Mouse (Mus musculus) mesoderm, embryonic 11.5 days (tissue): Measurements from ENCODE around the gene Sf3b1.
"Not testable (repeated sequence)": the region's sequence is repeated elsewhere in the genome, so short reads cannot be mapped to it uniquely, and the experiment has no call there.

ENCODE experiments used
- DNase-seq: peaks from one replicate; pipeline ENCODE4 v3.0.0-alpha.2; 2012; ENCODE audit warnings: low read depth, low spot score

The Sf3b1 gene

DNA sequence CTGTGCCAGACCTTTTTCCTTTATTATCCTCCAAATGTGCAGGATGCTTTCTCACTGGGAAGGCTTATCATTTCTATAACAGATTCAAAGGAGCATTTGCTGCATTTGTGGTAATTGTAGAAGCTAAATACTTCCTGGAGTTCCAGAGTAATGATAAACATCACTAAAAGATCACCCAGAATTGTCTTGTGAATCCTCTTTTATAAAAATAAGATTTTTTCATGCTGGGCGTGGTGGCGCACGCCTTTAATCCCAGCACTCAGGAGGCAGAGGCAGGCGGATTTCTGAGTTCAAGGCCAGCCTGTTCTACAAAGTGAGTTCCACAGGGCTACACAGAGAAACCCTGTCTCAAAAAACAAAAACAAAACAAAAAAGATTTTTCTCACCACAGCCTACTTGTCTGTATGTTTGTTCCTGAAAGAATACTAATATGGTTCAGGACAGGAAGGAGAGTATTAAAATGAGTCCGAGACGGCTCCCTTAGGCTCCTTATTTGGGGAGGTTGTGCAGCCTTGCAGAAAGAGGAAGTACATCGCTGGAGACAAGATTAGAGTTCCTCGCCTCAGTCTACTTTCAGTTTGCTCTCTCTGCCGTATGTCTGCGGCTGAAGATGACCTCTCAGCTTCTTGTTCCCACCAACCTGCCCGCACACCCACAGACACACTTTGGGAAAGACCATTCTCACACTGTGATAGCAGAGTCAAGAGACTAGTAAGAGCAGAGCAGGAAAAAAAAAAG is 1.4 kb upstream of the Sf3b1 start:
- no peak for DNase-seq

DNA sequence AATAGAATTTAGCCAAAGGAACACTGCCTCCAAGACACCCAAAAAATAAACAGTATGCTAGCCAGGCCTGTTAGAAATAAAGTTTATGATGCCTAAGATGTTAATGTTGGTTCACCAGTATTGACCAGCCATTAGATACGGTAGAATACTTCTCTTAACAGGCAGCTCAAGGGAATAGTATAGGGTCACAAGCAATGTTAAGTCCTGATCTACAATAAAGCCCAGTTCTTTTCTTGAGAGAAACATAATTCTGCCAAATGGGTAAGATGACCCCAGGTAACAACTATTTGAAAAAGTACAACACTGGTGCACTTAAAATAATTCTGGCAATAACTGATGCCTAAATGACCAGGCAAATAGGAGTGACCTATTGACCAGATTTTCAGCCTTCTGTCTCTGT is 685 bp upstream of the Sf3b1 start:
- no peak for DNase-seq

DNA sequence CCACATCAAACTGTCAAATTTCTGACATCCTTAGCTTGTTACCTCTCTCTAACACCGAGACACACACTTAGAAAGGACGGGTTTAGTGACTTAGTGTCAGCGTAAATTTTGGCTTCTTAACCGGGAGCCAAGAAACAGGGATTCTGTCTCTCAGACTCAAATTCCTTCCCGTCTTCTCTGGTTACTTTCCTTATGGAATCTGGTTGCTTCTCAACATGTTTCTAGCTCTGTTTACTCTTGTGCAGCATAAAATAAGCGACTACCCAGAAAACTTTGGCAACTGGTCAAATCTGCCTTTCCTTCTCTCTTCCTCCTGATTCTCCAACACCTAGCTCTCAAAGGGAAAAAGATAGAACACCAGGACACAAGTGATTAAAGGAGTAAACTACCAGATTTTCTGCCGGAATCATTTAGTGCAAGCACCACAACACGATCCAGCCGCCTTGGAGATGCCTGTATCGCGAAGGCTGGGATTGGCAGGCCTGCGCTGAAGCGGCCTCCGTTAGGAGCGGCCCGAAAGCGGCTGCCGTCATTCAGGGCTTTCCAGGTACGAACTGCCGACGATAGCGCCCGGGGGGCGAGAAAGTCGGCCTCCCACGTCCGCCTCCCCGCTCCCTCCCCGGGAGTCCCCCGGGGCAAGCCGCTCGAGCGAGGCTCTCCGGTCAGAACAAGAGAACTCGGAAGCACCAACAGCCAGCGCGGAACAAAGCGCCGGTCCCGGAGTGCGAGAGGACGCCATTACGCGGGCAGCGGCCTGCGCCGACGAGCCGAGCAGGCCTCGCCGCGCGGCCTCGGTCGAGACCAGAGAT is 633 bp downstream of the Sf3b1 start:
- DNase-seq = peak; percentile 30

DNA sequence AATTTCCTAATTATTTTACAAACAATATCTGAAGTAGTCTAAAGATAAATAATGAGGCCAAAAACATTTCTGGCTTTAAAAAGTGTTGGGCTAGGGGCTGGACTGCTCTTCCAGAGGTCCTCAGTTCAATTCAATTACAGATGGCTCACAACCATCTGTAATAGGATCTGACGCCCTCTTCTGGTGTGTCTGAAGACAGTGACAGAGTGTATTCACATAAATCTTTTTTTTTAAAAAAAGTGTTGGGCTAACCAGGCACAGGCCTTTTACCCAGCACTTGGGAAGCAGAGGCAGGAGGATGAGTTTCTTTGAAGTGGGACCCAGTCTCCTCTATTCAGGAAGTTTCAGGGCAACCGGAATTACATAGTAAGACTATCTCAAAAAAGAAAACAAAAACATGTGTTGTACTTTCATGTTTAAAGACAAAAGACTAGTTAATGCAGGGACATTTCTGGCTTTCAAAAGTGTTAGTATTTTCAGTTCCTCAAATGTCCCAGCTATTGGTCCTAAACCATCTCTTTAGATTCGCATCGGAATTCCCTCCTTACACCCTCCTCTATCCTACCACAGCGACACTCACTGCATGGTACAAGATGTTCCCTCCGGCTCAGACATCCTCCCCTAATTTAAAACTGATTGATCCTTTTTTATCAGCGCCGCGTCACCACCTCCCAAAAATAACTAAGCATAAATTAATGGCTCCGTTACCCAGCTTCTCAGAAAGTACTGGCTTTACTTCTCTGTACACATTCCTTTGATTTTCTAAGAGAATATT is 1.4 kb downstream of the Sf3b1 start:
- peak; percentile 30 for DNase-seq

DNA sequence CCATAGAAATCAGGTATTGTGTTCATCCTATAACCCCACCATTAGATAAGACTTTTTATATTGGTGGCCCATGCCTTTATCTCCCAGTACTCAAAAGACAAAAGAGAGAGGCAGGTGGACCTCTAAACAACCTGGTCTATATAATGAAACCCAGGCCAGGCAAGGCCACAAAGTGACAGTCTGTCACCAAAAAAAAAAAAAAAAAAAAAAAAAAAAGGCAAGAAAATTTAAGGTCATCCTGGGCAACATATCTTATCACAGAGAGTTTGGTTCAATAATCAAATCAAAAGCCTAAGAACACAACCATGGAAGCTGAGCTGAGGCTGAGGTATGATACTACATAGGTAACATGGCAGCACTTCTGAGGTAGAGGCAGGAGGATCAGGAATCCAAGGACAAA is 5.4 kb downstream of the Sf3b1 start:
- no peak for DNase-seq

DNA sequence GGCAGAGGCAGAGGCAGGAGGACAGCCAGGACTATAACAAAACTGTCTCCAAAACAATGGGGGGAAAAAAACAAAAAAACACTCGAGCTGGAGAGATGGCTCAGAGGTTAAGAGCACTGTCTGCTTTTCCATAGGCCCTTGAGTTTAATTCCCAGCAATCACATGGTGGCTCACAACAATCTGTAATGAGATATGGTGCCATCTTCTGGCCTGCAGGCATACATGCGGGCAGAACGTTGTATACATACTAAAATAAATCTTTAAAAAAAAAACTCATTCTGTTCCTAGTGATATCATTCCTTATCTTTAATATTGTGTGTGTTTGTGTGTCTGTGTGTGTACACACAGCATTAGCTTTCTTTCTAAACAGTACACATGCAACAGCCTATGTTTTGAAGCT is 14.8 kb downstream of the Sf3b1 start:
- DNase-seq = no peak

DNA sequence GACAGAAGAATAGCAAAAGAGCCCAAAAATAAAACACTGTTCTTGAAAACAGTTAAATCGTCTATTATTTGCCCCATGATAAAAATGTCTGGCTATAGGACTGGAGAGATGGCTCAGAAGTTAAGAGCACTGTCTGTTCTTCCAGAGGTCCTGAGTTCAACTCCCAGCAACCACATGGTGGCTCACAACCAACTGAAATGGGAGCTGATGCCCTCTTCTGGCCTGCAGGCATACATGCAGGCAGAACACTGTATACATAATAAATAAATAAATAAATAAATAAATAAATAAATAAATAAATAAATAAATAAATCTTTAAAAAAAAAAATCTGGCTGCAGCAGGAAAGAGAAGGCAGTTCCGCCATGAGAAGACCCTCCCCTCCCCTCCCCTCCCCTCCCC is 19.0 kb downstream of the Sf3b1 start:
- DNase-seq = not testable (repeated sequence)

DNA sequence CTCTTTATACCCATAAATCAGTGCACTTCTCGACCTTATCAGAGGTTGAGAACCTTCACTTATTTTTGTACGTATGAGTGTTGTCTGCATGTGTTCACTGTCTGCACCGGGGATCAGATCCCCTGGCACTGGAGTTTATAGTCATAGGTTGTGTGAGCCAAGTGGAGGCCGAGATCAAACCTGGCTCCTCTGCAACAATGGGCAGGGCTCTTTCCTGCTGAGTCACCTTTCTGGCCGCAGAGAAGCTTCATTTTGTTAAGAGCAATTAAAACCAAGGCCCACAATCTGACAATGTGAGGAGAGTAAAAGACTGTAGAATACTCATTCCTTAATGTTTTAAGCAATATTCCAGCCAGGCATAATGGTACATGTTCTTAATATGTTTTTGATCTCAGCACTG is 33.7 kb downstream of the Sf3b1 start:
- DNase-seq = no peak

DNA sequence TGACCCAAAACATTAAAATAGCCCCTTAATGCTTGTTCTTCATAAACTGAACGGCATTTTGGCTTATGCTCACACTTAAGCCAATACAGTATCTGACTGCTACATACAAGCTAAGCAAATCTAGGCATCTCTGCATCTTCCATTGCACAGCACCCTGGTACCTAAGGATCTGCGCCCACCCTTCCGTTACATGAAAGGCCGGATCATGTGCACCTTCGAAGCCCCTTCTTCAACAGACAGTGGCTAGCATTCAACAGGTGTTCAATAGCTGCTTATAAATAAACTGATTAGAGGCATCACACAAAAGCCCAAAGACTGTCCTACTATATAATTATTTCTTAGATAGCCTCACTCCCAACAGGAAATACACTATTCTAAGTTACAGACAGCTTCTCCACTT is 41.0 kb downstream of the Sf3b1 start:
- no peak for DNase-seq

DNA sequence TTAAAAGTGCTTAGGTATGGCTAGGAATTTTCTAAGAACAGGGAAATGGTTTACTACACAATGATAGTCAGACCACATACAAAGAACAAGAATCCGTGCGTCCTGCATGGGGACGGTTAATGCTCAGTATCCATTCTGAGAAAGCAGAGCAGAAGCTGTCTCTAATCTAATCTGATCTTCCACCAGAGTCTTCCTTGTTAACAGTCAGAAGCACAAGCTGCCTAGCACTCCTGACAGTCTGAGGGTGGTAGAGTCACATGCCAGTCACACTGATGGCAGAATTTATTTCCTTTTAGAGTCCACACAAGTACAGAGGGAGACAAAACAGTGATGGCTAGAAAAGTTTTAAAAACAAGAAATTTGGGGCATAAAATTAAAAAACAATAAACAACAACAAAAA is 41.5 kb downstream of the Sf3b1 start:
- no peak for DNase-seq

DNA sequence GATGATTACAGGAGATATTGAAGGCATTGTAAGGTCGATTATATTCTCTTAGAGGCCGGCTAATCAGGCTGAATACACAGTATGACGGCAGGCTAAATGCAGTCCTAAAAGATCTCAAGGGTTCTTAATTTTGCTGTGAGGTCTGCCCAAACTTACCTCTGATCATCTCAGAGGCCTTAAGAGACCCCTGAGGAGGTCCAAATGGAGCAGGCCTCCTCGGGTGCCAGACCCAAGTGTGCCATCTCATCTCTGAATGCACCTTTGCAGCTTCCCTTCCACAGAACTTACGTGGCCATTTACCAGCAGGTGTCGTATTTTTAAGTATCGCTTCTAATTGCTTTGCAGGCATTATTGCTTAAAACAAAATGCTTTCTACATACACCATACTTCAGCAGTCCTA is 43.1 kb downstream of the Sf3b1 start:
- DNase-seq = no peak

DNA sequence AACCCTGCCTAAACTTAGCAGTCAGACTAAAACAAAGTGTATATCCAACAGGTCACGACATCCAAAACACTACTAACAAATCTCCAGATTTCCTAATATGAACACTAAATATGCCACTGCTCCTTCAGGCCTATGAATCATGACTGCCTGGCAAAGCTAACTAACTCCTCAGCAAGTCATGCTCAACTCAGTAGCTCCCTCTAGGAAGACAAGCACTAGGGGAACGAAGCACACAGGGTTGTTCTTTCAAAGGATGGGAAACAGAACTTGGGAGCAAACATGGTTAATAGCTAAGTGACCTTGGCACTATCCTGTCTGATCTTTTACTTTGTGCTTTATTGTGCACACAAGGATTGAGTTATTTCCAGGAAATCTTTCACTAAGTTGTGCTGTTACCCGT is 43.9 kb downstream of the Sf3b1 start:
- no peak for DNase-seq

DNA sequence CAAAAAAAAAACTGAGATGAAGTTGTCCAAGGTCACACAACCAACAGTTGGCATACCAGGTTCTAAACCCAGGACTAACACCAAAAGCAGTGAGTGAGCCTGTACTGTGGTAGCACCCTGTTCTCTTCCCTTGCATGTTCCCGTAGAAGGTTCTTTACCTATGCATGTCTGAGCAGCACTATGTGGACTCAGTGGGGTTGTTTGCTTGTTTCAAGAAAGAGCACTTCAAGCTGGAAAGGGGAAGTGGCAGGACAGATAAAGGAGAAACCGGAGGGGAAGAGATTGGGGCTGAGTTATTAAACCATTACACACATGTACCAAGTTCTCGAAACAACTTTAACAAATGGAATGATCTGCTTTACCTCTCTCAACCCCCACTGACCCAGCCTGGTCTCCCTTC is 44.6 kb downstream of the Sf3b1 start:
- no peak for DNase-seq

DNA sequence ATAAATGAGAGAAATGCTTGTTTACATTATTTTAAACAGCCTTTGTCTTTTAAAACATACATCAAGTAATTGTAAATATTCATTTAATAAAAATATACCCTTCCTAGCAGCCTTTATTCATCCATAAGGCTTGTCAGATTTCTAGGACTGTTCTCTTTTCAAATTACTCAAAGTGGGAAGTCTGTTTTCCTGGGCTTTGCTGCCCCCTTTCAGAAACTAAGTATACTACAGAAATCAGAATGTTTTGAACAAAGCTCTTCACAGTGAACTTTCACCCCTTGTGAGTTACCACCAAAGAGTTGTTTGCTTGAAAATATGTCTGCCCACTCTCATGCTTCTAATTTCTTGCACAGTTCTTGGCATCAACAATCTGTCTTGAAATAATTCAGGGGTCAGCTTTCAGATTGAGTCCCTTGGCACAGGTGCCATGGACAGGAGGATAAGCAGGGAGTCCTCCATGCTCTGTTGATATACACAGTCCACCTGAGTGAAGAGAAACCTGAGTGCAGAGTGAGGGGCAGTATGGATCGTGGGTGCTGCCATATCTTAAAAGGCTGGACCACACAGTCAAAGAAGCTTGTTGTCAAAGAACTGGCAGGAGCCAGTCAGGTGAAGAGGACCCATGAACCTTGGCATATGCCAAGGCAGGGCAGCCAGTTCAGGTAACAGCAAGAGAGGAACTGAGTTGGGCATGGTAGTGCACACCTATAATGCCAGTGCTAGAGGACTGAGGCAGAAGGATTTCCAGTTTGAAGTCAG is 47.9 kb downstream of the Sf3b1 start:
- no peak for DNase-seq

DNA sequence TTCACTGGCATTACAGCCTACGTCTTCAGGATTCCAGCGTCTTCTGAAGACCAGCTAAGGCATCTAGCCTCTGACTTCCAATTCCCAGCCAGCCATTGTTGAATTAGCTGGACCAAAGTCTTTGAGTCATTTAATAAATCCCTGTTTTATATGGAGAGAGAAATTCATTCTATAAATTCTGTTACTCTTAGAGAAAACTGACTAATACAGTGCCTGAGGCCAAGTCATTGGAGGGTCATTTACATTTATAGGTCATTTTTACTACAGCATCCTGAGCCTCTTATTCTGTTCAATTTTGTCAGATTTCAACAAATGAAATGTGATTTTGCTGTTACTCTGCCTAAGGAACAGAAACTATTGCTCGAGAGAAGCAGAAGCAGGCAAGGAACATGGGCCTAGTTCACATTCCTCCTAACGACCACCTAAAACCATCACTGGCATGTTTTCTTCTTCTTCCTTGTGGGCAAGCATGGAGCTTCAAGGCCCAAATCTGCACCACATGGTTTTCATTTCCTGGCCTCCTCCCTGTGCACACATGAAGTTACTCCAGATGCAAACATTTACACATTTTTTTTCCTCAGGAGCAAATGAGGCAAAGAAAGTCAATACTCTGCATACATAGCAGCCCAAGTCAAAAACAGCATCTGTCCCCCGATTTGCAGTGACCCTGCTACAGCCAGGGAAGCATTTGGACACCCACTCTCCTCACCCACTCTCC is 55.4 kb downstream of the Sf3b1 start:
- DNase-seq = peak; percentile 37

DNA sequence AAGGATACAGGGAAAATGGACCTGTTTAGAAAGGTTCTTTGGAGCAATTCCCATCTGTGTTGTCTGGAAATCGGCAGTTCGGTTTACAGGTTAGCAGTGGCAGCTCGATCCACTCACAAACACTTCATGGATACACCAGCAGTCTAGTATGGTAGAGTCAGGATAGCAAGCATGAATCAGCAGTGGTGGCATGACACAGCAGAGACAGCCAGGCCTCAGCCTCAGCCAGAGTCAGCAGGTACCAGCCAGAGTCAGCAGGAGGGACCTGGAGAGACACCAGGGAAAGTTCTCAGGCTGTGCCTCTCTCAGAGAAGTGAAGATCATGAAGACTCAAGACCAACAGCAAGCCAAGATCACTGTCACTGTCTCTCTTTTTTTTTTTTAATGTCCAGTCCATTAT is 60.4 kb downstream of the Sf3b1 start:
- no peak for DNase-seq

DNA sequence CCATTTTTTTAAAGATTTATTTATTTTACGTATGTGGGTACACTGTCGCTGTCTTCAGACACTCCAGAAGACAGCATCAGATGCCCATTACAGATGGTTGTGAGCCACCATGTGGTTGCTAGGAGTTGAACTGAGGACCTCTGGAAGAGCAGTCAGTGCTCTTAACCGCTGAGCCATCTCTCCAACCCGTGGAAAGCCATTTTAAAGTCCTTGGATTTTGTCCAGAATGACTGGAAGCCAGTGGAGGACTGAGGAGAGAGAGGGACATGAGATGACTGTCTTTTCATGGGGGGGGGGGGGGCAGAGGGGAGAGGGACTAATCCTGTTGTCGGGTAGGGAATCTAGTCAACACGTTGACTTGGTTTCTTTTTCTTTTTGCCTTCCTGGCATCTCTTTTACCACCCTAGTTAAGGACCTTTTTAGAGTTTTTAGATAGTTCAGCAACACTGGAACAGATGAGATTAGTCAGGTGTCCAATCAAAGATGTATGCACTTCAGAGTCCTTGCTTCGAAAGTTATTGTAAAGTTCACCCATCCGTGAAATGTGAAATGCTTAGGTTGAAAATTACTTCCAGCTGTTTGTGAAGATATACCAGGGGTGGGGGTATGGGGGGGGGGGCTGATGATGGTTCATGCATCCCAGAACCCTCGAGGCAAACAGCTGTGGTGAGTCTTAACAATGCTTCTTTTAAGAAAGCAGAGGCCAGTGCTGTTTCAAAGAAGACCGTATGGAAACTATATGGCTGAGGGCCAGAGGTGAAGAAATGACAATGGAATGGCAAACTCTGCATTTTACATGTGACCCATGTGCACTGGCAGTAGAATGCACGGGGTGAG is 61.9 kb downstream of the Sf3b1 start:
- DNase-seq = peak; percentile 40

DNA sequence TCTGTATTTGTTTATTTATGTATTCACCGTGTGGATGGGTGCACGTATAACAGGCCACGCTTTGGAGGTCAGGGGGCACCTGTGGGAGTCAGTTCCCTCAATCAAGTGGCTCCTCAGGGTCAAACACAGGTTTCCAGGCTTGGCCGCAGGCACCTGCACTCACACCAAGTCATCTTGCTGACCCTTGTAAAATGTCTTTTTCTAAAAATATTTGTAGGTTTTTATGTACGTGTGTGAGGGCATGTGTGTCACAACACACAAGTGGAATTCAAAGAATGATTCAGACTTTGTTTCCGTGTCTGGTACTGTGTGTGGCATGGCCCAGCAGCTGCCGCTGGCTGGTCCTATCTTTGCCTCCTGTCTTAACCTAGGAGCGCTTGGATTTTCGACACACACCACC is 65.6 kb downstream of the Sf3b1 start:
- DNase-seq = no peak

DNA sequence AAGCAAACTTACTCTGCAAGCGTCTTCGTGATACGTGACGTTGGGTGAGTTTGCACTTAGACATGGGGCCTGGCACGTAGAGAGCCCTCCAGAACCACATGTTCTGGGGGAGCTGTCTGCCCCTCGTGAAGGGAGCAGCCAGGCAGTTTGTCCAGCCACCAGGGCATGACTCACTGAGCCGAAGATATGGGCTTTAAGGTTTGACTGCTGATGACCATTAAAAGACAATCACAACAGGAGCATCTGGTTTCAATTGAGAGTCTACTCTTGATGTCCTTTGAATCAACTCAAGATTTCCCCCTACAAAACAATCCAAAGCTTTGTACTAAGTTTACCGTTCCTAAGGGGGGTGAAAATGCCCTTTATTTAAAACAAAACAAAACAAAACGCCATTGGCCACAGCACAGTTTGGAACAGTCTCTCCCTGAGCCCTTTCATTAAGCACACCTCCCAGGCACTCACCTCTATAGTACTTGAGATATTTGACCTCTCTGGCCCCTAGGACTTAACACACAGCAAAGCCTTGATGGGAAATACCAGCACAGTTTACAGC is 66.6 kb downstream of the Sf3b1 start:
- DNase-seq = peak; percentile 45

DNA sequence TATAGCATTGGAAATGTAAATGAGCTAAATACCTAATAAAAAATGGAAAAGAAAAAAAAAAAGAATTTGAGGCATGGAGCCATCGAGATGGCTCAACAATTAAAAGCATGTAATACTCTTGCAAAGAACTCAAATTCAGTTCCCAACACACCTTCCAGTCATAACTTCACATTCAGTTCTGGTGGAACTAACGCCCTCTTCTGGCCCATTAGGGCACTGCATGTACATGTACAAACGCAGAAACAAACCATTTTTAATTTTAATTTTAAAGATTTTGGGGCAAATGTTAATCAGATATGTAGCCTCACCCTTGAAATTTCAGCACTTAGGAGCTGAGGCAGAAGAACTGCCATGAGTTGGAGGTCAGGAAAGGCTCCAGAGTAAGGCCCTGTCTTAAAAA is 68.8 kb downstream of the Sf3b1 start:
- DNase-seq = no peak
